Comparison of ENCODE assay signal across 8 mouse cellular contexts in genomic region chr6:91472868-91473804, GRCm38 (mm10). TPM values are rescaled to one million over a fixed set of nuclear protein-coding genes. Genes with fewer than 3 reads are reported as not detected.
DNase-seq lines count a peak whose midpoint lies in the region; ATAC-seq lines count a peak whose summit lies in the region.

Gene Chchd4 (minus strand): TSS chr6:91473546.
Gene Tmem43 (plus strand): TSS chr6:91473703.

- no peaks in the 10 kb centered on the region for H3K27me3 ChIP-seq in heart, embryonic 10.5 days (ENCODE audit: insufficient read depth, poor library complexity, severe bottlenecking)
- H3K27me3 ChIP-seq in kidney, embryonic 15.5 days, result no peaks in the 10 kb centered on the region

- peak within 1 kb of the TSS; percentile 77 for H3K4me3 ChIP-seq in heart, embryonic 10.5 days
- peak within 1 kb of the TSS; percentile 84 for H3K4me3 ChIP-seq in kidney, embryonic 15.5 days (replicated peaks)

- peaks cover 37% of the 10 kb centered on the region for H3K36me3 ChIP-seq in heart, embryonic 10.5 days
- peaks cover 30% of the 10 kb centered on the region for H3K36me3 ChIP-seq in kidney, embryonic 15.5 days

- WGBS in heart, embryonic 10.5 days, result under 1% methylated on average over 74 of the region's 74 CpGs
- WGBS in kidney, embryonic 15.5 days, result under 1% methylated on average over 74 of the region's 74 CpGs

- peak; percentile 97 for DNase-seq in B cell, adult 2 months
- peak; percentile 99 for DNase-seq in brain, adult 2 months (ENCODE audit: low read depth, low spot score)
- DNase-seq in heart, embryonic 10.5 days (ENCODE audit: low spot score), result peak; percentile 100
- DNase-seq in liver, result peak; percentile 98
- peak; percentile 97 to 98 for DNase-seq in spleen, postnatal 4 days (ENCODE audit: low spot score in 2 of 2)

- H3K4me1 ChIP-seq in heart, embryonic 10.5 days, result peaks cover 18% of the 10 kb centered on the region
- peaks cover 23% of the 10 kb centered on the region for H3K4me1 ChIP-seq in kidney, embryonic 15.5 days

- peak within 1 kb of the TSS; percentile 90 for H3K27ac ChIP-seq in heart, embryonic 10.5 days
- H3K27ac ChIP-seq in kidney, embryonic 15.5 days, result peak within 1 kb of the TSS; percentile 91

- peak within 1 kb of the TSS; percentile 74 for H3K4me2 ChIP-seq in kidney, embryonic 15.5 days

- peak within 1 kb of the TSS; percentile 88 for H3K9ac ChIP-seq in kidney, embryonic 15.5 days

- peak; percentile 91 for ATAC-seq in erythroblast, adult 5-6 weeks (replicated peaks; ENCODE audit: low FRiP score, poor library complexity, severe bottlenecking)
- peak; percentile 98 for ATAC-seq in kidney, embryonic 15.5 days (replicated peaks; ENCODE audit: low FRiP score)
- peak; percentile 90 for ATAC-seq in monocyte, adult 5-6 weeks (replicated peaks; ENCODE audit: insufficient number of reproducible peaks, low FRiP score, low TSS enrichment, poor library complexity, severe bottlenecking)

- no peaks in the 10 kb centered on the region for H3K9me3 ChIP-seq in heart, embryonic 10.5 days
- H3K9me3 ChIP-seq in kidney, embryonic 15.5 days (replicated peaks), result no peaks in the 10 kb centered on the region

RNA-seq across cellular contexts. Expression of gene Chchd4, which starts in this region (rescaled TPM):
- 2.5 and 6.5 TPM in 2 replicates for total RNA-seq in erythroblast, adult 5-6 weeks (2015; ENCODE audit: low replicate concordance)
- 1.9 and 2.2 TPM in 2 replicates for total RNA-seq in erythroblast, adult 5-6 weeks (2017; ENCODE audit: low replicate concordance)
- polyA plus RNA-seq in heart, embryonic 10.5 days (2016; fragmentation: Nextera tagmentation; extraction: Ambion mirVana), result 40.7 and 42.5 TPM in 2 replicates
- polyA plus RNA-seq in kidney, embryonic 15.5 days (2015; fragmentation: Nextera tagmentation; extraction: Ambion mirVana), result 30.2 and 30.7 TPM in 2 replicates
- 3.8 to 6.3 TPM (median 6.2 TPM) in 3 replicates for total RNA-seq in monocyte, adult 5-6 weeks (2017)

RNA-seq across cellular contexts. Expression of gene Tmem43, which starts in this region (rescaled TPM):
- total RNA-seq in erythroblast, adult 5-6 weeks (2015; ENCODE audit: low replicate concordance), result 10.2 and 13.8 TPM in 2 replicates
- 11.8 and 16.7 TPM in 2 replicates for total RNA-seq in erythroblast, adult 5-6 weeks (2017; ENCODE audit: low replicate concordance)
- polyA plus RNA-seq in heart, embryonic 10.5 days (2016; fragmentation: Nextera tagmentation; extraction: Ambion mirVana), result 36.7 and 41.6 TPM in 2 replicates
- polyA plus RNA-seq in kidney, embryonic 15.5 days (2015; fragmentation: Nextera tagmentation; extraction: Ambion mirVana), result 44.7 and 46.5 TPM in 2 replicates
- total RNA-seq in monocyte, adult 5-6 weeks (2017), result 54.7 to 56.1 TPM (median 55.3 TPM) in 3 replicates

Comparison
In these comparisons a context has a peak if more than half of its experiments do, and no peak if none do; other contexts are left out.
1. Peak in every context shown above with its lines: DNase-seq, ATAC-seq, H3K4me3 ChIP-seq and H3K27ac ChIP-seq.